Mouse (Mus musculus) heart, adult 11 months (tissue): Measurements from ENCODE around the gene Clec16a.

Experiments used
- DNase-seq: peaks from one replicate; pipeline ENCODE4 v3.0.0; 2022

Clec16a gene

DNA sequence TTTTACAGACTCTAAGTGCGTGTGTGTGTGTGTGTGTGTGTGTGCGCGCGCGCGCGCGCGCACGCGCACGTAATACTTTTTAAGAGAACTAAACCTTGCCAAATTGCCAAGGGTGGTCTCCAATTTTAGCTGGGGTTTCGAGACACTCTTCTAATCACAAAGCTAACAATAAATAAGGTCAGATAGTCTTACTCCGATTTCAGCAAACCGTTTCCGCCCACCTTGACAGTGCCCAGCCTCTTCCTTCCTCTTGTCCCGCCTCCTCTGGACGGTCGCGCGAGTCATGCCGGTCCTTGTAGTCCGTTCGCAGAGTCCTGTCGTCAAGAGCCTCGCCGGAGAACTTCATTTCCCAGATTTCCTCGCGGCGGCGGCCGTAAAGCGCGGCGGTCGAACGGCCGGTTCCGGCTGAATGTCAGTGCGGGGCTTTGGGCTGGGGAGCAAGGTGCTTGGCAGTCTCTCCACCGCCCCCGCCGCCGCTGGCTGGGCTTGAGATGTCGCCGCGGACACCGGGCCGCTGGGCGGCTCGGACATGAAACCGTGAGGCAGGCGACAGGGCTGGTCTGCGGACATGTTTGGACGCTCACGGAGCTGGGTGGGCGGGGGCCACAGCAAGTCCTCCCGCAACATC lies at the start of gene Clec16a:
Gene Clec16a, plus strand, starts transcription at position 345 of the 628 bp plus-strand sequence.
- peak; percentile 99 for DNase-seq

- DNase-seq: no peak
Measured at GRCm38 (mm10) chr16:10495824-10496298, 49.3 kb upstream of the Clec16a start.

- peak; percentile 93 for DNase-seq
Measured at GRCm38 (mm10) chr16:10498096-10498602, 47.0 kb upstream of the Clec16a start.

DNA sequence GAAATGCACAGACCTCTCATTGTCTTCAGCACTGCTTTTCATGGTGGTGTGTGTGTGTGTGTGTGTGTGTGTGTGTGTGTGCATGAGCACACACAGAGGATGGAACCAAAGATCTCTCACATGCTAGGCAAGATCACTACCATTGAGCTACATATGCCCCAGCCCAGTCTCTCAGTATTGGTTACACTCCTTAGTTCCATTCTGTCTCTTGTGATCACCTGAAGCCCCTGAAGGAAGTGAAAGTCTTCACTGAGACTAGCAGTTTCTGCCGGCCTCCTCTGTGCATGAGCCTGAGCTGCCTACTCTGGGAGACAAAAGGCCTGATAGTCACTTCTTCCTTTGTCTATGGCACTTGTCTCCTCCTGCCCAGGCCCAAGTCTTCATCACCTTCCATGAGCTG lies 46.0 kb upstream of the Clec16a start:
- DNase-seq: no peak

DNA sequence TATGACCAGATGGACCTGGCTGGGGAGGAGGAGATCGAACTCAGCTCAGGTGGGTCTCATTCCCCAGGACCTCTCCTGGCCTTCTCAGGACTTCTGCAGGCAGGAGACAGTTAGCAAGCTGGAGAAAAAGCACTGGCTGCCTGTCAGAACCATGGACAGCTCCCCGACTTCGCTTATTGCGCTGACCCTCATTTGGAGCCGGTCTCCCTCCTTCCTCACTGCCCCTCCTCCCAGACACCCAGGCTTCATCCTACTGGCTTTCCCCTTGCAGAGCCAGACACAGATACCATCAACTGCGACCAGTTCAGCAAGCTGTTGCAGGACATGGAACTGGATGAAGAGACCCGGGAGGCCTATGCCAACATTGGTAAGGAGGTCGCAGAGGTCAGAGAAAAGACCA lies 43.3 kb upstream of the Clec16a start:
- DNase-seq: no peak

DNA sequence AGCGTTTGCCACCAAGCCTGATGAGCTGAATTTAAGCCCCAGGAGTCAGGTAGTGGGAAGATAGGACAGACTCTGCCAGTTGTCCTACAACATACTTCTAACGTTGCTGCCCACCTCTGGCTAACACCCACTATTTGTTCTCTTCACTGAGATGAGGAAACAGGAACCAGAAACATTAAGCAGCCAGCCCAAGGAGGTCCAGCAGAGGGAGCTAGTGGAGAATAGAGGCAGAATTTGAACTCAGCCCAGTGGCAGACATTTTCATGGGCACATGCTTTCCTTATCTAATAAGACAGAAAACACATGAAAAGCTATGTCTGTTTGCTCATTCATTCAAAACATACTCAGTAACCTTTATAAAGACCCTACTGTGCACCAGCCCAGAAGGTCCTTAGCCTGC lies 42.1 kb upstream of the Clec16a start:
- DNase-seq: no peak

DNA sequence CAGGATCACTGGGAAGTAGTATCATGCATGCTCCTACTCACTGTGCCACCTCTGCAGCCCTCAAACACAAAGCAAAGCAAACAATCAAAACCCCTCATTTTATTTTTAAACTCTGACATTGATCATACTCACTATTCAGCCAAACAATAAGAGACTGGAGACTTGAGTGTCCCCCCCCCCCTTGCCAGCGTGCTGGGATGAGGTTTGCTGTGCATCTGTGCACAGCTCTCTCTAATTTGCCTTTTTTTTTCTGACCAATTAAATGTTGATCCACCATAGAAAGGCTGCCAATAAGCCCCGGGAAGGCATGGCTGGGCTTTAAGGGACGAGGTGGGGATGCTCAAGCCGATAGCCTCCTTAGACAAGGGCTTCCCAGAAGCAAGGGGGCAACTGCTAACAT lies 37.7 kb upstream of the Clec16a start:
- no peak for DNase-seq

GRCm38 (mm10) chr16:10508691-10509090 lies 36.4 kb upstream of the Clec16a start:
- no peak for DNase-seq

- DNase-seq: no peak
Measured at GRCm38 (mm10) chr16:10510477-10511133, 34.5 kb upstream of the Clec16a start.

- no peak for DNase-seq
Measured at GRCm38 (mm10) chr16:10511134-10511520, 34.0 kb upstream of the Clec16a start.

DNA sequence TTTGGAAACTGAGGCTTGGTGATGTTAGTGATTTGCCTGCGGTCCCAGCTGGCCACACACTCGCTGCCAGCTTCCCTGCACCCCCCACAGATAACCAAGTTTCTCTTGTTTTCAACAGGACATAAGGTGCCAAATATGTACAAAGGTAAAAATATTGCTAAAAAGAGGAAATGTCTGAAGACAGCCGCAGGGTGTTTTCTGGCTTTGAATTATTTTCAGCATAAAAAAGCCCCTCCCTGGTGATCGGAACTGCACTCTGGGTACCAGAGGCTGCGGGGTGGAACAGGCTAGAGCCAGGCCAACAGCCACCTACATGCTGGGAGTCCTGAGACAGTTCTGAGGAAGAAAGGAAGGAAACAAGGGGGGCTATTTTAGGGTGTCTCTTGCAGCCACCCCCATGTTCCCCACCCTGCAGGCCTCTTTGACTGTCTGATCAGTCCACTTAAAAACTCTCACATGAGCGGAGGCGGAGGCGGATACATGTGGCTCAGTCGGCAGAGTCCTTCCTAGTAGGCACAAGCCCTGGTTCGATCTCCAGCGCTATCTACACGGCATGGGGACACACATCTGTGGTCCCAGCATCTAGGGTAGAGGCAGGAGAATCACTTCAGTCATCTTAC lies 29.1 kb upstream of the Clec16a start:
- DNase-seq: peak; percentile 86

- DNase-seq: no peak
Measured at GRCm38 (mm10) chr16:10518030-10518429, 27.1 kb upstream of the Clec16a start.

- peak; percentile 94 for DNase-seq
Measured at GRCm38 (mm10) chr16:10520908-10521614, 24.1 kb upstream of the Clec16a start.

DNA sequence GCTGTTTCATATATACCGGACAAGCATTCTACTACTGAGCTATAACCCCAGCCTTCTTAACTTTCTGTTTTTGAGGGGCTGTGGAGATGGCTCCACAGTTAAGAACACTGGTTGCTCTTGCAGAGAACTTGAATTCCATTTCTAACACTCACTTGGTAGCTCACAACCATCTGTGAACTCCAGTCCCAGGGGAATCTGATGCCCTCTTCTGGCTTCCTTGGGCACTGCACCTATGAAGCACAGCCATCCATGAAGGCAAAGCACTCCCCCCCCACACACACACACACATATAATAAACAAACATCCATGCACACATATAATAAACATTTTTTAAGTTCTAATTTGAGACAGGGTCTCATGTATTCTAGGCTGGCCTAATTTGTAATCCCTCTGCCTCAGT lies 22.3 kb upstream of the Clec16a start:
- no peak for DNase-seq

GRCm38 (mm10) chr16:10523650-10524049 lies 21.5 kb upstream of the Clec16a start:
- DNase-seq: no peak

- DNase-seq: no peak
Measured at GRCm38 (mm10) chr16:10524866-10525609, 20.1 kb upstream of the Clec16a start.

DNA sequence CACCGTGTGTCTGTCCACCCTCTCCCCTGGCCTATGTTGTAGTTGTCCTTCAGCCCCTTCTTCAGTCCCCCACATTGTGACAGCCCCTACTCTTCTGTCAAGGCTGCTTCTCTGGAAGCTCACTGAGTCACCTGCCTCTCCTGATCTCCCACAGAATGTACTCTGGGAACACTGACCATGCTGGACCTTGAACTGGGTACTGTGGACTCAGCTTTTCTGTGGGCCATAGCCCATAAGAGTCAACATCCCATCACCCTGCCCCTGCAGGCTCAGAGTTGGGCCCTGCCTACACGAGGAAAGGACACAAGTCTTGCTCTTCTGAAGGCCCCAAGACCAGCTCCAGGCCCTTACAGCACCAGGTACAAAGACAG lies 19.5 kb upstream of the Clec16a start:
- no peak for DNase-seq

- no peak for DNase-seq
Measured at GRCm38 (mm10) chr16:10527046-10527644, 18.0 kb upstream of the Clec16a start.

DNA sequence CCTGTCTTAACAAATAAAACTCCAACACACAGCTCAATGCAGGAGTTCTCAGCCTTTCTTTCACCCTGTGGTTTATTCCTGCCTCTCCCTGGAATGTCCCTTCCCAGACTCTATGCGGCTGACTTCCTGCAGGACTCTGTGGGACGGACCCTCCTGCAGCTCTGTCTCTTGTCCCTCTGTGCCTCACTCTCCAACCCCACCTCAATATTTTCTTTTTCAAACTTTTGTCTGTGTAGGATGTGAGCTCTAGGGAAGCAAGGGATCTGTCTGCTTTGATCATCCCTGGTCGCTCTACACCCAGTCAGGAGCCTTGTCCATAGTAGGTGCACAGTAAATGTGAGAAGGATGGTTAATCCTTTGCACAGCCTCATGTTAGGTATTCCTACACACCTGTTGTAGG lies 16.8 kb upstream of the Clec16a start:
- DNase-seq: peak; percentile 79

DNA sequence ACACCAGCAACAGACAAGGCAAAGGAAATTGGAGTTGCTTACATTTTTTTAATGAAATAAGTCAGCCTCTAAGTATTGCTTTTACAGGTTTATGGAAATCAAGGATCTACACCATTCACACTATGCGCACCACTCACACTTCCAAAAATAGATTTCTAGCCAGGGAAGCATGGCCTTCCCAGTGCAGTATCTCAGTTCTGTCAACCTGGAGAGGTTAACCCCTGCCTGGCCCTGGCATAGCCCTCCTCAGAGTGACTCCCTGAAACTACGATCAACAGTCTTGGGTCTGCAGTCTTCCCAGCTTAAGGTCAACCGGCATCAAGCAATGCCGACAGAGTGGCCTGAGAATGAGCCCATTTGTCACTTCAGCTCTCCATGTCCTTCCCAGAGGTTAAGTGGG lies 15.0 kb upstream of the Clec16a start:
- DNase-seq: no peak

DNA sequence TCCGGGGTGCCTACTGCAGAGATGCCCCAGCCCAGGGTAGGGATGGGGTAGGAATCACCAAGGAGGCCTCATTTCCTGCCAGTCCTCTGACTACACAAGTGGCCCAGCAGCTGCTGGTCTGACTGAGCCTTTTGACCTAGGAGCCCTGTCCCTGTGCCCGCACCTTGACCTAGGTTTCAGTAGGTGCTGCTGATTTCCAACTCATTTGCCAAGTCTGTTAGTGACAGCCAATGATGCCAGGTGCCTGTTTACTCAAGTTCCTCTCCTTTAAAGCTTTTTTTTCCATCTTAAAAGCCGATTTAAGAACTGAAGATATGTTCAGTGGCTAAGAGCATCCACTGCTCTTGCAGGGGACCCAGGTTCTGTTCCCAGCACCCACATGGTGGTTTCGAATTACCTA lies 11.4 kb upstream of the Clec16a start:
- no peak for DNase-seq

DNA sequence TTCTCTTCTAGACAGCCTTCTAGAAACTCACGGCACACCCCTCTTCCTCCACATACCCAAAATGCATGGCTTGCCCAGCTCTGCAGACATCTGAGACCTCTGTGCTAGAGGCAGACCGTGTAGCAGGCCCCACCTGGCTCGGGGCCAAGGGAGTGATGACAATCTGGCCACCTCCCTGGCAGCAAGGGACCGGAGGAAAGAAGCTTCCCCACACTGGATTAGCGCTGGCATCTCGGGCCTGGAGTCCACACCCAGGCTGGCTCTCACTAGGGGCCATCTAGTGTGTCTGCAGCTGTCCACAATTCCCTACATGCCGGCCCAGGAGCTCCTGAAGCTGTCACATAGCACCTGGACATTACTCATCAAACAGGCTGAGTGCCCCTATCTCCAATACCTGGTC lies 10.6 kb upstream of the Clec16a start:
- no peak for DNase-seq
